Mouse (Mus musculus) olfactory bulb, adult 2 months (tissue): ENCODE measurements around the gene 1700037C18Rik.

Experiments used
- CTCF ChIP-seq: fragments of 200-500 bp; IDR thresholded peaks from 2 replicates; pipeline ENCODE4 v1.5.1; 2012; ENCODE audit warnings: low read depth, mild to moderate bottlenecking, low read length, moderate library complexity; ENCODE audit not compliant: insufficient read depth
- POLR2A ChIP-seq: fragments of 200-500 bp; IDR thresholded peaks from 2 replicates; pipeline ENCODE4 v1.6.1; 2012; ENCODE audit warnings: mild to moderate bottlenecking, low read depth, low read length, moderate library complexity; ENCODE audit not compliant: insufficient read depth

DNA sequence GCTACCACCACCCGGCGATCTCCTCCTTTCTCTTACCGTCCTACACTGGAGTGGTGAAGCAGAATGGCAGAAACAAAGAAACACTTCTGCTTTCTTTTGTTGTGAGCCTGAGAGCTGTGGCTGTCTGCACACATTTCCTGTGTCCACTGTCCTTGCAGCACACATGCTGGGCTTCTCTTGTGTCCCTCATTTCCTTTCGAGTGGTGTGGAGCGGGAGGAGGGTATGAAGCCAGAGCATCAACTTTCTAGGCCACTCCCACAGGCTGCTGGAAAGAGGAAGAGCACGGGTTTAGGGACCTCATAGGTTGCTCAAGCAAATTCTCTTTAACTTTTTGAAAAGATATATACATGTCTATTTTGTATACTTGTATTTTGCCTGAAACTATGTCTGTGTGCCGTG lies 20.7 kb upstream of the 1700037C18Rik start:
- TF ChIP-seq POLR2A: no peak
- no peak for TF ChIP-seq CTCF
